Mouse (Mus musculus) kidney, adult 2 months (tissue): Measurements from ENCODE around the gene Spata21. TPM values are rescaled to one million over a fixed set of nuclear protein-coding genes. Genes with fewer than 3 reads are reported as not detected.
"Not testable (repeated sequence)": the region's sequence is repeated elsewhere in the genome, so short reads cannot be mapped to it uniquely, and the experiment has no call there.

Experiments
- DNase-seq: peaks from one replicate; pipeline ENCODE4 v3.0.0; 2021
- H3K27ac ChIP-seq: fragments of 200-500 bp; 2 replicates; pipeline ENCODE4 v1.5.1; 2012; ENCODE audit warnings: low read depth, low read length, control low read depth, inconsistent platforms; ENCODE audit not compliant: insufficient read depth
- H3K27me3 ChIP-seq: fragments of 200-500 bp; replicated peaks from 2 replicates; pipeline ENCODE4 v1.6.1; 2012; ENCODE audit warnings: mild to moderate bottlenecking, moderate library complexity, low read length, inconsistent platforms; ENCODE audit not compliant: control insufficient read depth, insufficient read depth
- H3K36me3 ChIP-seq: fragments of 200-500 bp; 2 replicates; pipeline ENCODE4 v1.6.1; 2012; ENCODE audit warnings: mild to moderate bottlenecking, moderate library complexity, low read length, inconsistent platforms; ENCODE audit not compliant: control insufficient read depth, insufficient read depth
- H3K4me1 ChIP-seq: fragments of 200-500 bp; 2 replicates; pipeline ENCODE4 v1.6.1; 2011; ENCODE audit warnings: low read length; ENCODE audit not compliant: control insufficient read depth, insufficient read depth
- H3K4me3 ChIP-seq: fragments of 200-500 bp; 2 replicates; pipeline ENCODE4 v1.5.1; 2011; ENCODE audit warnings: mild to moderate bottlenecking, low read depth, low read length, control low read depth; ENCODE audit not compliant: insufficient read depth
- CTCF ChIP-seq: fragments of 200-500 bp; conservative IDR thresholded peaks from 2 replicates; pipeline ENCODE4 v1.5.1; 2011; ENCODE audit warnings: low read depth, mild to moderate bottlenecking, control low read depth, low read length, moderate library complexity, mixed read lengths; ENCODE audit not compliant: insufficient read depth, insufficient read length
- POLR2A ChIP-seq: fragments of 200-500 bp; IDR thresholded peaks from one replicate; pipeline ENCODE4 v1.6.1; 2011; ENCODE audit warnings: low read depth, low read length, control low read depth
- WGBS: fragments of 180-500 bp; shearing (Covaris S2); methylation state at CpG from one replicate; pipeline ENCODE4 v1.1.7; 2018; 5-methylcytosine and 5-hydroxymethylcytosine counted together
- polyA plus RNA-seq: library from polyadenylated mRNA; depleted of rRNA; stranded (reverse); fragments of >200 nt; gene quantifications from 2 replicates; pipeline ENCODE4 v1.2.3, GENCODE M21; 2012

Spata21 gene
- polyA plus RNA-seq, 1 experiment, result 0.03 TPM

GRCm38 (mm10) chr4:141134751-141135530 lies 46.8 kb downstream of the Spata21 start:
- DNase-seq, result peak; percentile 48
- H3K27ac ChIP-seq, result peak overlapping the region; percentile 55
- no peak for TF ChIP-seq POLR2A
- no peak for TF ChIP-seq CTCF
- no peaks in the 10 kb centered on the region for H3K36me3 ChIP-seq
- no peak overlapping the region for H3K4me3 ChIP-seq
- H3K4me1 ChIP-seq, result peaks cover 69% of the 10 kb centered on the region
- H3K27me3 ChIP-seq, result no peaks in the 10 kb centered on the region
- WGBS, result 29% methylated on average over 20 of the region's 20 CpGs

GRCm38 (mm10) chr4:141136126-141136525 lies 48.0 kb downstream of the Spata21 start:
- DNase-seq, result no peak
- Histone ChIP-seq H3K4me3 (no peak overlapping the region), H3K27ac (peak overlapping the region; percentile 51; the same call in 1 of the 2 replicates), H3K27me3 (no peaks in the 10 kb centered on the region), H3K4me1 (peaks cover 59% of the 10 kb centered on the region), H3K36me3 (no peaks in the 10 kb centered on the region)
- no peak for TF ChIP-seq CTCF
- no peak for TF ChIP-seq POLR2A
- WGBS, result 58% methylated on average over 7 of the region's 7 CpGs

GRCm38 (mm10) chr4:141137740-141138139 lies 49.6 kb downstream of the Spata21 start:
- not testable (repeated sequence) for H3K27me3 ChIP-seq, H3K36me3 ChIP-seq, DNase-seq, H3K4me3 ChIP-seq
- peak overlapping the region; percentile 85; the same call in 1 of the 2 replicates for H3K27ac ChIP-seq
- 0 out of 2 replicates have a peak, but pooled peaks have one; percentile 1 for TF ChIP-seq CTCF
- peaks cover 48% of the 10 kb centered on the region for H3K4me1 ChIP-seq
- 34% methylated on average over 3 of the region's 3 CpGs for WGBS

GRCm38 (mm10) chr4:141138425-141139115 lies 50.4 kb downstream of the Spata21 start:
- no peaks in the 10 kb centered on the region for H3K27me3 ChIP-seq
- peak overlapping the region; percentile 96 for H3K27ac ChIP-seq
- 1% methylated on average over 29 of the region's 29 CpGs for WGBS
- no peak for TF ChIP-seq POLR2A
- TF ChIP-seq CTCF, result no peak
- DNase-seq, result peak; percentile 84
- peak overlapping the region; percentile 89 for H3K4me3 ChIP-seq
- H3K4me1 ChIP-seq, result peaks cover 47% of the 10 kb centered on the region
- H3K36me3 ChIP-seq, result no peaks in the 10 kb centered on the region

GRCm38 (mm10) chr4:141139116-141139970 lies 51.2 kb downstream of the Spata21 start, which contains the start of gene Szrd1:
Gene Szrd1 (minus strand): TSS chr4:141139775.
- DNase-seq, result peak; percentile 100
- Histone ChIP-seq H3K27ac (peak within 1 kb of the TSS; percentile 96), H3K4me1 (peaks cover 43% of the 10 kb centered on the region), H3K36me3 (no peaks in the 10 kb centered on the region), H3K27me3 (no peaks in the 10 kb centered on the region), H3K4me3 (peak within 1 kb of the TSS; percentile 89)
- TF ChIP-seq CTCF (no peak), POLR2A (peak; percentile 82)
- WGBS, result 1% methylated on average over 63 of the region's 63 CpGs

- H3K27ac ChIP-seq, H3K4me3 ChIP-seq, H3K36me3 ChIP-seq, H3K27me3 ChIP-seq, DNase-seq: not testable (repeated sequence)
- peaks cover 33% of the 10 kb centered on the region for H3K4me1 ChIP-seq
- 87% methylated on average over 9 of the region's 9 CpGs for WGBS
These were observed 52.2 kb downstream of the Spata21 start for GRCm38 (mm10) chr4:141140354-141140753.
